Mouse (Mus musculus): ENCODE data around the gene Crim1.

DNA sequence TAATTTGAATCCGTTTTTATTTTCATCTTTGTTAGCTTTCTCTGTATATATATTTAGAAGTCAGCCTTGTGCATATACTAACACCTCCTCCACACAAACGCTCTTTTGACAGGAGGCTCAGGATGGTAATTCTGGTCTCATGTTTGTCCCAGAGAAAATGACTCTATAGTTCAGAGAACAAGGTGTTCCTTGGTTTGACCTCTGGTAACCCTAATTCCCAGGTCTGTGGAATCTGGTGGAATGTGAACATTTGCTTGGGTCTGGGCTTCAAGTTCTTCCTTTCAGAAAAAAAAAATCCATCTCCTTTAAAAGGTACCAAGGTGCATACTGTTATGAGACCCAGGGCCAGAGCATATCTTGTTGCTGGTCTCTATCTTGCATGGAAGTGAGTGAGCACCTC is 9.6 kb downstream of the Crim1 start:
- TF ChIP-seq CTCF (IDR thresholded peaks at IDR 0.05; ENCODE audit: control insufficient read depth, insufficient read depth, insufficient read length) (no peak), CEBPB (IDR thresholded peaks at IDR 0.05; ENCODE audit: low read depth) (no peak), MYOG (IDR thresholded peaks at IDR 0.05; ENCODE audit: control insufficient read depth, extremely low read depth, insufficient read length) (no peak), USF1 (IDR thresholded peaks at IDR 0.05; ENCODE audit: low read depth) (no peak), MAX (IDR thresholded peaks at IDR 0.05) (no peak), FOSL1 (IDR thresholded peaks at IDR 0.05; ENCODE audit: insufficient read depth, low read length, poor library complexity, severe bottlenecking) (no peak), MYOD1 (IDR thresholded peaks at IDR 0.05; ENCODE audit: control insufficient read depth, insufficient read length, low read depth) (no peak)

Measured in C2C12 (cell line).